Mouse (Mus musculus): ENCODE results near the gene Mcu.

Mcu gene

GRCm38 (mm10) chr10:59604879-59605464, 11.5 kb downstream of the Mcu start:
- no peak for DNase-seq

DNA sequence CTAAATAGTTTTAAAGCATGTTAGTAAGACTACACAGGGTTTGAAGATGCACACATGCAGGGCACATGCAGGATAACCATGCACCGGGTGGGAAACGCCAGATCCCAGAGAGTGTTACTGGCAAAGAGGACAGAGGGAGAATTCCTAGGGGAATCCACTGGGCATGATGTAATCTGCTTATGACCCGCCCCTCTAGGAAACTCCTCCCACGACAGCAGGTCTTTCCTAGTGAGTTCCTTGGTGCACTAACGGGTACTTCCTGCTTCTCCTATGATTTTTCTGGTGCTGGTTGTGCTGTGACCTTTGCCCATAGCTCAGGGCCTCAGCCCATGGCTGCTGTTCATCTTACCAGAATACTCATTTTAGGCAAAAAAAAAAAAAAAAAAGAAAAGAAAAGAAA, 12.6 kb downstream of the Mcu start:
- DNase-seq, result no peak

DNA sequence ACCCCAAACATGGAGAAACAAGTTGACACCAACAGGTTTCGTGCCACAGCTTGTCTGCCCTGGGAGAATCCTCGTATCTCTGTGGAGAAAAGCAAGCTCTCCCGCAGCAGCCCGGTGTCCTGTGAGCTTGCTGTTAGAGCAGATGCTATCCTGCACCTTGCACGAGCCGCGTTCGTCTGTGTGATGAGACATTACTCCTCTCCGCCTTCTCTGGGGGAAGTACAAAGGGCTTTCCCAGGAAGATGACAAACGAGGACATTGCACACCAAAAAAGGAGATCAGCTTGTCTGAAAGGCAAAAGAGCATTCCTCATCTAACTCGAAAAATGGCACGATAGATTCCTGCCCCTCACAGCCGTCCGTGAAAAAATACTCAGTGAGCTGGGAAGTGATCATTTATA, 13.6 kb downstream of the Mcu start:
- no peak for DNase-seq

DNA sequence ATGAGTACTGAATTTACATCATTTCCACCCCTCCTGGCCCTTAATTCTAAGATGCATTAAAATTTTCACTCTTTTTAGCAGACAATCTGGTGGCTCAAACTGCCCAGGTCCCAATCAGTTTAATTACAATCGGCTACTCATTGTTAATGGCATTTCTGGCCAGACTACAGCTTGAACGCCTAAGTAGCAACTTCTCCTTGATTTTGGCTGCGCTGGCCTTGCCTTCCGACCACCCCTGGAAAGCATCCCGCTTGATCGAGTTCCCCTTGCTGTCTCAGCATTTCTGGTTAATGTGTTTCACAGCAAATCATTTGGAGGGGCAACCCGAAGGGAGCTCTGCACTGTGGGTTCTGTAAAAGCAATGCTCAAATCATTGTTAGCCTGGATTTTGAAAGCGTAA, 14.4 kb downstream of the Mcu start:
- no peak for DNase-seq

GRCm38 (mm10) chr10:59600516-59600915, 16.0 kb downstream of the Mcu start:
- DNase-seq, result no peak

- no peak for DNase-seq
Measured at GRCm38 (mm10) chr10:59593826-59594570, 22.5 kb downstream of the Mcu start.

- no peak for DNase-seq
Measured at GRCm38 (mm10) chr10:59590606-59591005, 25.9 kb downstream of the Mcu start.

DNA sequence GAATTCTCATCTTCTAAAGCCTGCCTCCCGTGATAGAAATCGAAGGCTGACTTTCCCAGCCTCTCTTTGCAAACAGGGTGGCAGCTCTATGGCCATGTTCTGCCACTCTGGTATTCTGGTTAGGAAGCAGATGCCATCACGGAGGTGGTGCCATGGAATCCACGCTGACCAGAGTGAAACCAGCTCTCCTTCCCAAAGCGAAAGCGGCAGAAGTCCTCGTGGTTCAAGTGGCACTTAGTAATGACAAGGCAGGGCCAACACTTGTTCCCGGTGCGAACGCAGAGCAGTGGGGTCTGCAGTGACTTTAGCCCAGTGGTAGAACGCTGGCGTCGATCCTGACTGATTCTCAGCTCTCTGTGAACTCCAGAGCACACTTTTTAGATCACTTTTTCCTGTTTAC, 26.6 kb downstream of the Mcu start:
- DNase-seq, result no peak

DNA sequence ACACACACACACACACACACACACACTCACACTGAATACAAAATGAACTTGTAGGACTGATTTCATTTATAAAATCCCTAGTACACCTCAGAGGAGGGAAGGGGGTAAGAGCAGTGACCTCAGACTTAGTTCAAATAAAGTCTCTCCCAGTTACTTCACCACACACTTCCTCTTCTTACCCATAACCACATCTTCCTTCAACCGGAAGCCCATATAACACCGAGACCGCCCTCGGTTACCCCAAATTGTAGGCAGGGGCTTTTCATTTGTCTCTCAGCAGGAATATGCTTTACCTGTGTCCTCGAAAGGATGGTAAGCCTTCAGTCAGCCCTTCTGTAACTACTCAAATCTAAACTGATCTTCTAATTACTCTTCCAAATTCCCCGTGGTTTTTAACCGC, 27.1 kb downstream of the Mcu start:
- DNase-seq, result no peak

DNA sequence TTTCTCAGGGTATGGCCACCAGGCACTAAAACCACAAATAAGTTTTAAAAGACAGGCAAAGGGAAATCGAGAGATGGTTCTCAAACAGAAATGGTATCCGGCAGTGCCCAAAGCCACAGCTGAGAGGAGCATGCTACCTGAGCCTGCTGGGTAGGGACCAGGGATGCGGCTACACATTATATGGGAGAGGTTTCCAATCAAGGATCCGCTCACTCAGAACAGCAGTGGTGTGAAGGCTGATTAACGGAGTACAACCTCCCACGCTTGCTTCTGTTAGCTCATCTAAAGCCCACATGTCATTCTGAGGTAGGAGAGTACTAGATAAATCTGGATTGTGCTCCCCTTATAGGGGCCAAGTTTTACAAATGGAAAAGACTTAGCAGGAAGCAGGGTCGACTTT, 28.4 kb downstream of the Mcu start:
- no peak for DNase-seq

GRCm38 (mm10) chr10:59586821-59587220, 29.7 kb downstream of the Mcu start:
- no peak for DNase-seq

DNA sequence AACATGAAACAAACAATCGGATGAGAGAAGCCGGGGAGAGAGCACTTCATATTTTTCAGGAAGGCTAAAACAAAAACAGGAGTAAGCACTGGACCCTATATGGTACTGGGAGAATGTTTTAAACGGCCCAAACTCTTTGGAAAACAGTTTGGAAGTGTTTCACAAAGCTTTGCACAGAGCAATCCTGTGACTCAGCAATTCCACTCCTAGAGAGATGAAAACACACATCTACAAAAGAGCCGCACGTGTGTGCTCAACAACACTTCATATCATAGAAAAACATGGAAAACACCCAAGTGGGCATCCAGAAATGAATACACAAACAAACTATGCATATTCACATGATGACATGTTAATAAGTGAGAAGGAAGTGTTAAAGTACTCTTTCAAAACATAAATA, 30.9 kb downstream of the Mcu start:
- DNase-seq, result no peak

DNA sequence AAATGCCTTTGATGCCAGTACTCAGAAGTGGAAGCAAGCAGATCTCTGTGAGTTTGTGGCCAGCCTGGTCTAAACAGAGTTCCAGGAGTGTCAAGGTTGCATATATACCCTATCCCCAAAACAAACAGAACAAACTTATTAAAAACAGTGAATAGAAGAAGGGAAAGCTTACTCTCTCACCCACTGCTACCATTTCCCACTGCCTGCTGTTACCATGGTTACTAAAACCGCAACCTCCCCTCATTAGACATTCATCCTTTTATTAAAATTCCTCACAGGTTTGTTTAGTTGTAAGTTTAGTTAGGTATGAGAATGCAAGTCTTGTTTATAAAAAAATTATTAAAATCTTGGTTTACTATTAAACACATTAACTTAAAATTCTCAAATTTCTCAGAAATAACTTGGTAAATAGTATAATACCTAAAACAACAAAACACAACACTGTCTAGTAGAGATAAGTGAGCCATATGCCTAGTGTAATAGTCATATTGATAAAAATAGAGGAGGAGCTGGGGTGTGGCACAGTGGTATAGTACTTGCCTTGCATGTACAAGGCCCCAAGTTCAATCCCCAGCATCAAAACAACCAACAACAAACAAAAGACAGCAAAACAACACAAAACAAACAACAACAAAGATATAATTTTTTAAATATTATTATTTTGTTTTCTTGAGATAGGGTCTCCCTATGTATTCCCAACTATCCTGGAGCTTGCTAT, 34.5 kb downstream of the Mcu start:
- no peak for DNase-seq

- DNase-seq, result no peak
Measured at GRCm38 (mm10) chr10:59580593-59581149, 35.8 kb downstream of the Mcu start.

DNA sequence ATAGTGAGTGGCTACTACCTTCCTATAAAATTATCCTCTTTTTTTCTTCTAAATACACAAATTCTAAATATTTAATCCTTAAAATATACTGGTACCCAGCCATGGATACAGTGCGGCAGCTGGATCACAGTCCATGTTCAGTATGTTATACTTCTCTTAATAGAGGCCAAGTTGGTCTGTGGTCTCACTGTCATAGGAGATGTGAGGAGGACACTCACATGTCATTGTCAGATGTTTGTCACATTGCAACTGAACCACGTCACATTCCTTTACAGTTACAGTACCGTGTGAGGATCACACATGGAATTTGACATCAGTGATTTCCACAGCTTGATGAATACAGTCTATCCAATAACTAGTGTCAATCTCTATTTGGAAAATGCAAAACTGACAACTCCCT, 36.8 kb downstream of the Mcu start:
- DNase-seq, result no peak

DNA sequence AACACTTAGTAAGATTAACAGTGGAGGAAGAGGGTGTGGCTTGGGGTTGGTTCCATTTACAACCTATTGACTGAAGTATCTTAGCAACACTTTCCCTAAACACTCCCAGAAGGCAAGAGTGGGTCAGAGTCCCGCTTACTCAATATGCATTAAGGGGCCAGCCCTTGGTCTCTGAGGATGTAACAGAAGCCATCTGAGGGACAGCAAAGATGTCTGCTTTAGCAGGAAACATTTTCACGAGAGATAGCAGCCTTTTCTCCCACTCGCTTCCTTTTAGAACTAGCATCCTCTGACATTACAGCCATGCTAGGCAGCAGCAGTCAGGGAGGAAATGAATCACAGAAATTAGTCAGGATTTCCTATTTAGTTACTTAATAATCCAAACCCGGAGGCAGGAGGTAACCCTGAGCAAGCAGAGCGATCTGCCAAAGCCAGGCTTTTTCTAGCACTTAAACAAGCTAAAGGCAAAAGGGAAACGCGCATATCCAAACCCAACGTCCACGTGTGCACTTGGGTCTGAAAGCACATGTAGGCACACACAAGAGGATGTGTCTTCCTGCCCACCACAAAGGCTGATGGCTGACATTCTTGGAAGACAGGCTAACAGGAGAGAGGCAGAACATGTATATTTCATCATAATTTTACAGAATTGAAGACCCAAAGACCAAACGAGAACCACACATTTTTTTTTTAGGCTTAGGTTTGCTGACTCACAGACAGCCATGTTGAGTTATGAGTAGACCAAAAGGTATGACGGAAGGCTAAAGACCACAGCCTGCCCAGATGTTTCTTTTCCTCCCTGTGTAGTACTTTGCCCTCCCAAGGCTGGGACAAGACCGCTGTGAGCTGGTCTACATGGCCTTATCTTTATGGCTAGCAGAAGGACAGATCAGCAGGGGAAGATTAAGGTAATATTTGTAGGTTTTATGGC, 38.4 kb downstream of the Mcu start:
- DNase-seq, result no peak

DNA sequence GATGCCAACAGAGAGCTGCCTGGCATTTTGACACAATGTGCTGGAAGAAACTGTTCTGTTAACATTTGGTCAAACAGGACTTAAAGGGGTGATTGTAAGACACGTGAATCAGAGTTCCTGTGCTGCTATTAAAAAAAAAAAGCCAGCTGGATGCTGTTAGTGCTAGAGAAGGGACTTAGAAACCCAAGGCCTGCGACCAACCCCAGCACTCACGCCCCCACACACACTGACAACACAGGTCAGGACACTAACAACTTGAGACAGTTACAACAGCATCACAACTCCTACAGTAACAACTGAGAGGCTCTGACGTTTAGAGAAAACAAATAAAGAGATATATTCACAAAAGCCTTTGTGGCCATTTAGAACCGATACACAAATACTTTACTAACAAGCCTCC, 40.2 kb downstream of the Mcu start:
- no peak for DNase-seq

- no peak for DNase-seq
Measured at GRCm38 (mm10) chr10:59571964-59572363, 44.5 kb downstream of the Mcu start.

DNA sequence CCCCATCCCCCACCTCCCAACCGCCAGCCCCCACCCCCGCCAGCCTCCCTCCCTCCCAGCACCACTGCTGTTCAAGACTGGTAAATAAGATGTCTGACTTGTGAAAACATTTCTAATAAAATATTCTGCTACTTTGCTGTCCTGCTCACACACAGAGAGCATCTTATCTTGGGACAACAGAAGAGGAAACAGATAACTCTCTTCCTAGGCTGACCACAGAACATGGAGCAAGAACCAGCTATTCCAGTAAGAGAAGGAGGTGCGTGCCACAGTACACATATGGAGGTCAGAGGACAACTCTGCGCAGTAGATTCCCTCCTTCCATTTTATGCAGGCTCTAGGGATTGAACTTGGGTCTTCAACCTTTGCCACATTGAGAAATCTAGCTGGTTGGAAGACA, 45.2 kb downstream of the Mcu start:
- no peak for DNase-seq

- DNase-seq, result no peak
Measured at GRCm38 (mm10) chr10:59570780-59571179, 45.7 kb downstream of the Mcu start.

- DNase-seq, result no peak
Measured at GRCm38 (mm10) chr10:59570360-59570759, 46.1 kb downstream of the Mcu start.

GRCm38 (mm10) chr10:59569481-59569869, 47.0 kb downstream of the Mcu start:
- DNase-seq, result no peak
